Mouse (Mus musculus) kidney, embryonic 15.5 days (tissue): ENCODE measurements around the gene Stk32c. TPM values are rescaled to one million over a fixed set of nuclear protein-coding genes. Genes with fewer than 3 reads are reported as not detected.

ENCODE experiments used
- ATAC-seq: fragments of 200-750 bp; cut with Nextera tagmentation; replicated peaks from 2 replicates; pipeline ENCODE4 v1.8.0; 2017; ENCODE audit warnings: moderate TSS enrichment; ENCODE audit not compliant: low FRiP score
- H3K27ac ChIP-seq: fragments of 300-500 bp; sonication (generic); 2 replicates; pipeline ENCODE4 v1.5.1; 2015; ENCODE audit warnings: mild to moderate bottlenecking, inconsistent platforms
- H3K27me3 ChIP-seq: fragments of 300-500 bp; sonication (generic); 2 replicates; pipeline ENCODE4 v1.6.1; 2015; ENCODE audit warnings: inconsistent platforms
- H3K36me3 ChIP-seq: fragments of 300-500 bp; sonication (generic); 2 replicates; pipeline ENCODE4 v1.6.1; 2015; ENCODE audit warnings: inconsistent platforms
- H3K4me1 ChIP-seq: fragments of 300-500 bp; sonication (generic); 2 replicates; pipeline ENCODE4 v1.6.1; 2015; ENCODE audit warnings: inconsistent platforms
- H3K4me2 ChIP-seq: fragments of 300-500 bp; sonication (generic); 2 replicates; pipeline ENCODE4 v1.6.1; 2015; ENCODE audit warnings: moderate library complexity, mild to moderate bottlenecking, inconsistent platforms
- H3K4me3 ChIP-seq: fragments of 300-500 bp; sonication (generic); replicated peaks from 2 replicates; pipeline ENCODE4 v1.5.1; 2015; ENCODE audit warnings: mild to moderate bottlenecking, inconsistent platforms
- H3K9ac ChIP-seq: fragments of 300-500 bp; sonication (generic); 2 replicates; pipeline ENCODE4 v1.6.1; 2015; ENCODE audit warnings: mild to moderate bottlenecking, inconsistent platforms
- H3K9me3 ChIP-seq: fragments of 300-500 bp; sonication (generic); replicated peaks from 2 replicates; pipeline ENCODE4 v1.6.1; 2016; ENCODE audit warnings: inconsistent platforms
- WGBS: fragments of 180-500 bp; shearing (Covaris S2); methylation state at CpG from one replicate; pipeline ENCODE4 v1.1.7; 2015; ENCODE audit warnings: mixed read lengths; 5-methylcytosine and 5-hydroxymethylcytosine counted together
- polyA plus RNA-seq: library from polyadenylated mRNA; unstranded; fragments of >200 nt; fragmentation: Nextera tagmentation; extraction: Ambion mirVana; gene quantifications from 2 replicates; pipeline ENCODE4 v1.2.1, GENCODE M21; 2015

The Stk32c gene
- polyA plus RNA-seq, 1 experiment from 2014 or later, result 0.16 TPM

DNA sequence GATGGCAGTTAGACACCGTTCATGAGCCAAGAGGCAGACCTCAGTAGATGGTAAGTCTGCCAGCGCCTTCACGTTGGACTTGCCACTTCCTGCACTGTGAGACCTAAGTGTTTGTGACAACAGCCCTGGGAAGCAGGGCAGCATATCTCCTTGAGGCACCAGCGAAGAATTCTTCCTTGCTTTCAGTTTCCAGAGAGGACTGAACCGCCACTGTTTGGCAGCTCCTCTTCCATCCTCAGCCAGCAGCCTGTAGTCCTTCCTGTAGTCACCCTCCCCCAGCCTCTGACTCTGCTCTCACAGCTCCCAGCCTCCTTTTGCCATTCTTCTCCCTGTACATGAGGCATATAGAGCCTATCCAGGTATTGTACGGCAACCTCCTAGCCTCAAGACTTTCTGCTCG lies 60.2 kb downstream of the Stk32c start:
- no peak for ATAC-seq
- H3K36me3 ChIP-seq, result no peaks in the 10 kb centered on the region
- no peaks in the 10 kb centered on the region for H3K27me3 ChIP-seq
- WGBS, result 77% methylated on average over 7 of the region's 7 CpGs
- no peaks in the 10 kb centered on the region for H3K9me3 ChIP-seq
- no peak overlapping the region for H3K9ac ChIP-seq
- peaks cover 25% of the 10 kb centered on the region for H3K4me1 ChIP-seq
- H3K4me2 ChIP-seq, result no peak overlapping the region
- no peak overlapping the region for H3K27ac ChIP-seq
- no peak overlapping the region for H3K4me3 ChIP-seq

- H3K4me2 ChIP-seq, result no peak overlapping the region
- H3K9ac ChIP-seq, result no peak overlapping the region
- H3K27ac ChIP-seq, result no peak overlapping the region
- ATAC-seq, result peak; percentile 80
- H3K9me3 ChIP-seq, result no peaks in the 10 kb centered on the region
- no peak overlapping the region for H3K4me3 ChIP-seq
- H3K4me1 ChIP-seq, result peaks cover 19% of the 10 kb centered on the region
- 30% methylated on average over 10 of the region's 10 CpGs for WGBS
- no peaks in the 10 kb centered on the region for H3K27me3 ChIP-seq
- no peaks in the 10 kb centered on the region for H3K36me3 ChIP-seq
Observed at GRCm38 (mm10) chr7:139151116-139151515, 62.0 kb downstream of the Stk32c start.

DNA sequence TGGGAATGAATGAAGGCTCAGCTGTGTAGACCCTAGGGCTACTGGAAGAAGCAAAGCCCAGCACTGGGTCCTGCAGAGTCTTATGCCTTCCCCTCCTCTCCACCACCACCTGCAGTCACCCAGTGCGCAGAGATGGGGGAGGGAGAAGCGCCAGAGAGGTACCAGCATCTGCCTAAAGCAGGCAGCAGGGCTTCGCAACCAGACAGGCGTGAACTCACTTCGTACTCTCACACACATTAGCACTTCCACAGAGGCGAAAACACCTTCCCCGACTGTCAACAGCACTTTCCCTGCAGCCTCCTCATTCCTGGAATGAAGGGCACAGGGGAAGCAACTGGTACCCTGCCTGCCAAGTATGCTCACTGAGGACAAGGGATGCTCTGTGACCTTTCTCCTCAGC lies 63.7 kb downstream of the Stk32c start:
- Histone ChIP-seq H3K27me3 (no peaks in the 10 kb centered on the region), H3K9ac (no peak overlapping the region), H3K9me3 (no peaks in the 10 kb centered on the region), H3K4me2 (no peak overlapping the region), H3K27ac (no peak overlapping the region), H3K36me3 (no peaks in the 10 kb centered on the region), H3K4me3 (no peak overlapping the region), H3K4me1 (peaks cover 16% of the 10 kb centered on the region)
- no peak for ATAC-seq
- WGBS, result 44% methylated on average over 7 of the region's 7 CpGs

- Histone ChIP-seq H3K36me3 (no peaks in the 10 kb centered on the region), H3K4me3 (no peak overlapping the region), H3K9ac (no peak overlapping the region), H3K4me1 (peaks cover 16% of the 10 kb centered on the region), H3K27me3 (no peaks in the 10 kb centered on the region), H3K4me2 (no peak overlapping the region), H3K27ac (no peak overlapping the region), H3K9me3 (no peaks in the 10 kb centered on the region)
- 37% methylated on average over 4 of the region's 4 CpGs for WGBS
- no peak for ATAC-seq
Observed at GRCm38 (mm10) chr7:139147360-139147759, 65.7 kb downstream of the Stk32c start.

GRCm38 (mm10) chr7:139145891-139146290 lies 67.2 kb downstream of the Stk32c start:
- Histone ChIP-seq H3K4me3 (no peak overlapping the region), H3K27me3 (no peaks in the 10 kb centered on the region), H3K4me1 (peaks cover 8% of the 10 kb centered on the region), H3K27ac (no peak overlapping the region), H3K9me3 (no peaks in the 10 kb centered on the region), H3K9ac (no peak overlapping the region), H3K4me2 (no peak overlapping the region), H3K36me3 (no peaks in the 10 kb centered on the region)
- no peak for ATAC-seq
- 59% methylated on average over 7 of the region's 7 CpGs for WGBS

DNA sequence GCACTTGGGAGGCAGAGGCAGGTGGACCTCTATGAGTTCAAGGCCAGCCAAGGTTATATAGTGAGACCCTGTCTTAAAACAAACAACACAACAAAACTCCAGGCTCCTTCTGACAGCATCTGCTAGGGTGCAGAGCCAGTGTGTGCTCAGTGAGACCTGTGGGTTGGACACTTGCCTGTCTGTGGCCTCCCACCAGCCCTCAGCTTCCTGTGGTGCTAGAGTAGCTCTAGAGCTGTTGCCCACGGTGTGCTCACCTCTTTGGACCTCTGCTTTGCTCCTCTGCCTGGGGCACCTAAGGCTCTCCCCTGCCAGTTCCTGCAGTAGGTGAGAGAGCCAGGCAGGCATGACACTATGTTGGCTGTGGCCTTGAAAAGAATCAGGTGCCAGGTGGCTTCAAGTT lies 69.3 kb downstream of the Stk32c start:
- Histone ChIP-seq H3K27me3 (no peaks in the 10 kb centered on the region), H3K36me3 (no peaks in the 10 kb centered on the region), H3K4me2 (no peak overlapping the region), H3K4me1 (peaks cover 6% of the 10 kb centered on the region; the same call in 1 of the 2 replicates), H3K27ac (no peak overlapping the region), H3K9ac (no peak overlapping the region), H3K9me3 (no peaks in the 10 kb centered on the region), H3K4me3 (no peak overlapping the region)
- 64% methylated on average over 1 of the region's 1 CpGs for WGBS
- no peak for ATAC-seq

GRCm38 (mm10) chr7:139139921-139140461 lies 73.1 kb downstream of the Stk32c start:
- Histone ChIP-seq H3K4me1 (no peaks in the 10 kb centered on the region), H3K27me3 (no peaks in the 10 kb centered on the region), H3K4me2 (no peak overlapping the region), H3K36me3 (no peaks in the 10 kb centered on the region), H3K4me3 (no peak overlapping the region), H3K27ac (no peak overlapping the region), H3K9me3 (no peaks in the 10 kb centered on the region), H3K9ac (no peak overlapping the region)
- ATAC-seq, result no peak
- WGBS, result 18% methylated on average over 11 of the region's 11 CpGs

DNA sequence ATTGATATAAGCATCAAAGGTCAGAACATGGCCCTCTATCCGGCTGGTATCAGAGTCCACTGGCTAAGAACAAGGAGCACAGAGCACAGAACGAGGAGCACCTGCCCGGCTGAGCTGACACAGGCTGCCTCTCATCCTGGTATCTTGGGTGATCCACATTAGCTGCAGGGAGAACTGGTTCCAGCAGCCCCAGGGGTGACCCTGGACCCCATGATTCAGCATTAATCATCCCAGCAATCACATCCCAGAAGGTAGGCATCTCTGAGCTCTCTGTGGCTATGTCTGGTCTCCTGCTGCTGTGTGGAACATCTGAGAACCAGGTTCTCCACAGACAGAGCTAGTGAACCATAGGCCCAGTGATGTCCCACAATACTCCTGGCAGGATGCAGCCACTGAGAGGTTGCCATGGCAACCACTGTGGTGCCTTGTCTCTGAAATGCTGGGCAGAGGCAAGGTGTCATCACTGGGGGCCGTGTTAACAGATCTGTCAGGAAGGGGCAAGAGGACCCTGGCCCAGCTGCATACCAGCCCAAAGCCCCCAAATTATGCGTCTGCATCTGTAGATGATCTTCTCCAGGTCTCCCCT lies 76.1 kb downstream of the Stk32c start:
- Histone ChIP-seq H3K9me3 (no peaks in the 10 kb centered on the region), H3K4me2 (no peak overlapping the region), H3K4me1 (no peaks in the 10 kb centered on the region), H3K9ac (no peak overlapping the region), H3K27ac (no peak overlapping the region), H3K4me3 (no peak overlapping the region), H3K27me3 (no peaks in the 10 kb centered on the region), H3K36me3 (no peaks in the 10 kb centered on the region)
- ATAC-seq, result no peak
- whole genome bisulfite sequencing, result 62% methylated on average over 5 of the region's 5 CpGs

- Histone ChIP-seq H3K4me3 (no peak overlapping the region), H3K4me2 (no peak overlapping the region), H3K36me3 (no peaks in the 10 kb centered on the region), H3K9me3 (no peaks in the 10 kb centered on the region), H3K4me1 (peaks cover 7% of the 10 kb centered on the region), H3K9ac (no peak overlapping the region), H3K27me3 (no peaks in the 10 kb centered on the region), H3K27ac (no peak overlapping the region)
- WGBS, result 81% methylated on average over 5 of the region's 5 CpGs
- no peak for ATAC-seq
Observed at GRCm38 (mm10) chr7:139135236-139135635, 77.9 kb downstream of the Stk32c start.

DNA sequence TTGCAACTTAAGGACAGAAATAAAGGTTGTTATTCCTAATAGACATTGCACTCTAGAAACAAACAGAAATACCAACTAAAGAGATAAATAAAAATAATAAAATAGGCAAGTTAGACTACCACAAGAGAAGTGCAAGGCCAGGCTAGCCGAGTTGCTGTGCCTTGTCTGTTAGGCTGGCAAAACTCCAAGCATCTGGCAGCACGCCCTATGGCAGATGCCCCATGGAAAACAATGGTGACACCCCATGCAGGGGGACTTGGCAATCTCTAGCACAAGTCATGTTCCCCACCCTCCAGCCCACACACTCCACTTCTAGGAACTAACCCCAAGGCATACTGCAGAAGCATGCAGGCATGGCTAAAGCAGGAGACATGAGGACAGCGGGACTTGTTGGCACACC lies 79.7 kb downstream of the Stk32c start:
- WGBS, result 86% methylated on average over 3 of the region's 3 CpGs
- H3K9me3 ChIP-seq, result no peaks in the 10 kb centered on the region
- ATAC-seq, result no peak

GRCm38 (mm10) chr7:139131538-139131937 lies 81.6 kb downstream of the Stk32c start:
- no peak overlapping the region for H3K27ac ChIP-seq
- 59% methylated on average over 8 of the region's 8 CpGs for WGBS
- ATAC-seq, result no peak
- H3K27me3 ChIP-seq, result no peaks in the 10 kb centered on the region
- H3K4me1 ChIP-seq, result peaks cover 9% of the 10 kb centered on the region
- H3K4me3 ChIP-seq, result no peak overlapping the region
- no peak overlapping the region for H3K4me2 ChIP-seq
- no peaks in the 10 kb centered on the region for H3K36me3 ChIP-seq
- H3K9me3 ChIP-seq, result no peaks in the 10 kb centered on the region
- H3K9ac ChIP-seq, result no peak overlapping the region

More for the DNA sequence above, 79.7 kb downstream of the Stk32c start:
- no peak overlapping the region for H3K4me2 ChIP-seq
- peaks cover 9% of the 10 kb centered on the region for H3K4me1 ChIP-seq
- no peak overlapping the region for H3K27ac ChIP-seq
- H3K9ac ChIP-seq, result no peak overlapping the region
- no peak overlapping the region for H3K4me3 ChIP-seq
- H3K36me3 ChIP-seq, result no peaks in the 10 kb centered on the region
- no peaks in the 10 kb centered on the region for H3K27me3 ChIP-seq

DNA sequence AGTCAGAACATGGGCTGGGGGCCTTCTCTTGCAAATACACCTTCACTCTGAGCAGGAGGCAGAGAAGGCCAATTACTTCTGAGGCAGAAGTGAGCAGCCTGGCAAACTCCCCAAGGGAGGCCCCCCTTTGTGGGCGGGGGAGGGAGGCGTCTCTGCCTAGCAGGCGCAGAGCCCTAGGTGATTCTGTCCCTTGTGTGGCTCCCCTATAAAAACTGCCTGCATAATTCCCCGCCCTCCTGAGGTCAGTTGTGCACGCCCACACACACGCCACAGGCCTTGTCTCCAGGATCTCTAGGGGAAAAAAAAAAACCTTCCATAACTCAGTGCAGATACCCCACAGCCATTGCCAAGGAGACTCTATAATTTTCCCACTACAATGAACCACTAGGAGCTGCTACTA lies 82.7 kb downstream of the Stk32c start:
- no peak for ATAC-seq
- H3K4me1 ChIP-seq, result peaks cover 14% of the 10 kb centered on the region
- whole genome bisulfite sequencing, result 25% methylated on average over 6 of the region's 6 CpGs

GRCm38 (mm10) chr7:139128994-139129393 lies 84.1 kb downstream of the Stk32c start:
- no peak overlapping the region for H3K4me3 ChIP-seq
- WGBS, result 81% methylated on average over 4 of the region's 4 CpGs
- ATAC-seq, result no peak

More for the DNA sequence above, 82.7 kb downstream of the Stk32c start:
- H3K4me3 ChIP-seq, result no peak overlapping the region
- no peaks in the 10 kb centered on the region for H3K9me3 ChIP-seq
- H3K9ac ChIP-seq, result no peak overlapping the region
- no peaks in the 10 kb centered on the region for H3K36me3 ChIP-seq
- no peak overlapping the region for H3K4me2 ChIP-seq
- H3K27me3 ChIP-seq, result no peaks in the 10 kb centered on the region
- no peak overlapping the region for H3K27ac ChIP-seq

More at GRCm38 (mm10) chr7:139128994-139129393, 84.1 kb downstream of the Stk32c start:
- H3K4me1 ChIP-seq, result peaks cover 14% of the 10 kb centered on the region
- H3K27ac ChIP-seq, result no peak overlapping the region
- no peaks in the 10 kb centered on the region for H3K9me3 ChIP-seq
- no peaks in the 10 kb centered on the region for H3K36me3 ChIP-seq
- no peak overlapping the region for H3K4me2 ChIP-seq
- H3K27me3 ChIP-seq, result no peaks in the 10 kb centered on the region
- no peak overlapping the region for H3K9ac ChIP-seq
